Mouse (Mus musculus) CD4-positive naive resting alpha-beta T cell, adult 57 days (primary cell): Measurements from ENCODE around the gene Usp53. TPM values are rescaled to one million over a fixed set of nuclear protein-coding genes. Genes with fewer than 3 reads are reported as not detected.

Experiments
- total RNA-seq: library from RNA; stranded (reverse); gene quantifications from one replicate; pipeline ENCODE4 v1.2.4, GENCODE M21; 2023

The Usp53 gene
- total RNA-seq = 49.1 TPM

GRCm38 (mm10) chr3:122984249-122985182, at the start of gene Usp53:
TSS of gene Usp53 (minus strand) at chr3:122984510.

GRCm38 (mm10) chr3:122924009-122924914, 60.0 kb downstream of the Usp53 start, which contains the start of gene 1810037I17Rik:
TSS of gene 1810037I17Rik (plus strand) at chr3:122924203.

GRCm38 (mm10) chr3:122919260-122919659, 65.0 kb downstream of the Usp53 start, which contains the start of gene Gm10959:
TSS of gene Gm10959 (minus strand) at chr3:122919360.

GRCm38 (mm10) chr3:122894772-122895171, 89.5 kb downstream of the Usp53 start, which contains the start of gene Fabp2:
TSS of gene Fabp2 (plus strand) at chr3:122895072.

Other genes starting within 250 kb of the Usp53 start
- gene Fabp2, start 89.4 kb downstream of the Usp53 start, total RNA-seq = not detected
- not detected for gene Gm10959, start 65.2 kb downstream of the Usp53 start, total RNA-seq
- 22.5 TPM for gene 1810037I17Rik, start 60.3 kb downstream of the Usp53 start, total RNA-seq
- not detected for gene Myoz2, start 50.5 kb upstream of the Usp53 start, total RNA-seq